Mouse (Mus musculus): Measurements from ENCODE around the gene B3gnt9.

Gene B3gnt9

DNA sequence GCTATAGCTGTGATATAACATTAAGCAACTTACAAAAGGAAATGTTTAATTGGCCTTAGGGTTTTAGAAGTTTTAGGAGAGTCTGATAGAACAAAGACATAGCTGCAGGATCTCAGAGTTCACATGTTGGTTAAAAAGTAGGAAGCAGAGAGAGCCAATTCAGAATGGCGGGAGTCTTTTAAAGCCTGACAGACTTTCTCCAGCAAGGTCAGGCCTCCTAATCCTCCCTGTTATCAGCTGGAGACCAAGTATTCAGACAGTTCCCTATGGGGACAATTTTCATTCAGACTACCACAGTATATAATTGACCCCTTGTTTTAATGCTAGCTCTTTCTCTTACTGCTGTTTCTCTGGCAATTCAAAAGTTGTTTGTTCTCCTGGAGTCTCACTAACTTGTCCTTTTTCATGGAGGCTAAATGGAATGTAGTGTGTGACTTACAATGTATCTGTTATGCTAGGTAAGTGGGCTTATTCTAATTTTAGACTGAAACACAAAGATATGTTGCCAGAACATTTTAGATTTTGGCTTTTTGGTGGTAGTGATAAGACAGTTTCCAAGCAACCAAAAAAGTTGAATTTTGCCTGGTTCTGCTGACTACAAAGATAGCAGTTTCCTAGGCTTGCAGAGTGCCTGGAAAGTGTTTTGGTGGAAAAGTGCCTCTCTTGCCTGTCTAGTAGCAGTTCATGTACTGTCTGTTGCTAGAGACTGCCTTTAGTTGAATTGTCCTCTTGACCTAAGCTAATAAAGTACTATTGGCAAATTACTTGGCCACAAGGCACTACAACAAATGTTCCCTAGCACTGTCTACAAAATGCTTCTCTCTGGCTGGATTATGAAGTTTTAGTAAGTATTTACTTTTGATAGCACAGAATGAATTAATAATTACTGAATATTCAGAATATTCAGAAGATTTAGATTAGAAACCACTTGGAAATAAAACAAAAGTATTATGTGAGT is 45.5 kb downstream of the B3gnt9 start:
- DNase-seq = no peak

DNA sequence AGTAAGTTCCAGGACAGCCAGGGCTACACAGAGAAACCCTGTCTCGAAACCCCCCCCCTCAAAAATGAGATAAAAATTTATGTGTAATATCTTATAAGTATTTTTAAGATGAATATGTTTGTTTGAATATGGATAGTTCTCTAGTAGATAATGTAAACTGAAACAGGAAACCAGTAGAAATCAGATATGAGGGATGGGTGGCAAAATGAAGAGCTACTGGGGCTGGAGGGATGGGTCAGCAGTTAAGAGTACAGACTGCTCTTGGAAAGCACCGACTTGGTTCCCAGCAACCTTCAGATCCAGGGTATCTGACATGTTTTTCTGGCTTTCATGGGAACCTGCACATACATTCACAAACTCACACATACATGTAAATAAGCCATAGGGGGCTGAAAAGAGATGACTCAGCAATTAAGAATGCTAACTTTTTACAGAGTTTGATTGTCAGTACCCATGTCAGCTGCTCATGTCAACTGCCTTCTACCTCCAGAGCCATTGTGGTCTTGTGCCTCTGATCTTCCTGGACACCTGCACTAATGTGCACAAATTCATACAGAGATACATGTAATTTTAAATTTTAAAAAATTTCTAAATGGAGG is 47.2 kb downstream of the B3gnt9 start:
- no peak for DNase-seq

DNA sequence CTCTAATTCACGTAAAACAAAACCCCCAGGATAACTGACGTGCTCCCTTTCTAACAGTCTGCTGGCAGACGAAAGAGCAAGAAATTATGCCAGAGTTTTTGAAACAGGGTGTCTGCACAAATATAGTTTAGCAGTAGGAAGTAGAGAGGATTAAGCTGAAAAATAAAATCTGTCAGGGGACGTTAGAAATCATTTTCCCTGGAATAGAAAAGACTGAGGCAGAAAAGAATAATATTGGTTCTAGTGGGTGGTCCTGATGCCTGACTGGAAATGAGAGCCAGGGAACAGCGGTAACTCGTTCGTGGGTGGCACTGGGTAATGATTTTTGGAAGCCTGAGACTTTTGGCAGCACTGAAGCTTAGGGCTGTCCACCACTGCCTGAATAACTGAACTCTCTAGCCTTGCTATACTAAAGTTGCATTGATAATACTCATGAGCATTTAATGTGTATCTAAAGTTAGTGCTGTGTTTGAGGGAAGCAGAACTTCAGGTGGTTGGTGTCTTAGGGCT is 48.1 kb downstream of the B3gnt9 start:
- no peak for DNase-seq

DNA sequence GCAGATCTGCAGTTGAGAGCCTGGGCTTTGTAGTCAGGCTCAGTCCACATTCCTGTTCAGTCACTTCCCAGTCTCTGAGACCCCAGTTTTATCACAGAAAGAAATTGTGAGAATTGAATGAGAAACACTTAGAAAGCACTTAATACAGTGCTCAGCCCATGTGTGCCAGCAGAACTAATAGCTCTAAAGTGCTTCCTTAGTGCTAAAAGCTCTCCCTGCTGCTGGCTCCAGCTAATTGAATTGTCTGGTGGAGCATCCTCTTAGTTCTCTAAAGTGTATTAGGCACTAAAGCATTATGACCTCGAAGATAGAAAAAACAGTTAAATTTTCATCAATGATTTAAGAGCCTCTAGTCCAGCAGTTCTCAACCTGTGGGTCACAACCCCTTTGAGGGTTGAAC is 49.2 kb downstream of the B3gnt9 start:
- DNase-seq = no peak

All from kidney, postnatal 36 days (tissue).